Mouse (Mus musculus) G1E (cell line): ENCODE measurements around the gene Psmc3ip.

ENCODE experiments used
- CTCF ChIP-seq: IDR thresholded peaks from 2 replicates; pipeline ENCODE4 v1.5.1; 2012; ENCODE audit warnings: low read depth, low read length, inconsistent platforms, mixed read lengths
- GATA1 ChIP-seq: IDR thresholded peaks from 2 replicates; pipeline ENCODE4 v1.6.1; 2012; ENCODE audit warnings: borderline replicate concordance, low read length, inconsistent platforms, mixed read lengths
- POLR2AphosphoS5 ChIP-seq: IDR thresholded peaks from 2 replicates; pipeline ENCODE4 v1.6.1; 2012; ENCODE audit warnings: low read depth, low read length, inconsistent platforms; ENCODE audit not compliant: insufficient replicate concordance
- TAL1 ChIP-seq: conservative IDR thresholded peaks from 2 replicates; pipeline ENCODE4 v1.6.1; 2012; ENCODE audit warnings: low read depth, low read length, inconsistent platforms, mixed read lengths

DNA sequence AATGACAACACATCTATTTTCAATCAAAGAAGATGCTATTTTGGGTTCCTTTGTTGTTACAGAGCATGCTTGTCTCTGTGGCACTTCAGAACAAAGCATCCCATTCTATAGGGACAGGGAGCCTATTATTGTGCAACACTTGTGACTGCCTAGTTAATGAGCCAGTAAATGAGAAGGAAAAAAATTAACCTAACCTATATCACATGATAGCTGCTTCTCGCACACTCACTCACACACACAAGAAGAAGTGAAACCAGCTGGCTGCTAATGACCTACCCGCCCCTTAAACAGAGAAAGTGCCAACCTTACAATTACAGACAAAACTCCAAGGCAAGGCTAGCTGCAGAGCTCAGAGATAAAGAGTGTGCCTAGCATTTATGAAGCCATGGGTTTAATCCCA is 20.3 kb upstream of the Psmc3ip start:
- no peak for TF ChIP-seq TAL1
- no peak for TF ChIP-seq GATA1
- TF ChIP-seq CTCF: no peak
- no peak for TF ChIP-seq POLR2AphosphoS5
